In the genomic region with DNA sequence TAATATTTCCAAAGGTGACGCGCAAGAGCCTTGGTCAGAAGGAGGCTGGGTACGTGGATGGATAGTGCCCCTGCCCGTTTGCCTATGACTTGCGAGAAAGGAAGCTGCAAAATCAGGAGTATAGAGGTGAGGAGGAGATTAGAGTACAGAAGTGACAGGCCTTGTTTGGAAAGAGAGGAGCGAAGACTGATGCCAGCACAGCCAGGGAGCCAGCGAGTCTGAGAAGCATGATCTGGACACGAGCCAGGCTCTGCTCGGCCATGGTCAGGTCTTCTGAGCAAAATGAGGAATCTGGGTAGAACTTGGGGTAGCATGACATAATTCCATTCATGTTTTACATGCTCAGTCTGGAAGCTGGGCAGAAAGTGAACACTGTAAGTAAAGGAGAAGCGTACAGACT, we compare ENCODE assay signal across 23 mouse cellular contexts.
A peak's percentile ranks its signal among the peaks of the same experiment; 100 is the strongest.
DNase-seq lines count a peak whose midpoint lies in the region; ATAC-seq and TF ChIP-seq lines count a peak whose summit lies in the region.
"Had no signal": no experiment of that assay in that cellular context is flagged by ENCODE, and none has a peak within 500 bp of the region (broad histone marks: within the 10 kb centered on the region; RNA-seq: fewer than 3 reads in every experiment).

No protein-coding gene starts in this region.

- H3K9me3 ChIP-seq in midbrain, postnatal 0 days (ENCODE audit: low read length) = no peaks in the 10 kb centered on the region
- H3K9me3 ChIP-seq in midbrain, embryonic 10.5 days (replicated peaks) = no peaks in the 10 kb centered on the region
- H3K9me3 ChIP-seq: forebrain, embryonic 10.5 days; liver, embryonic 13.5 days; megakaryocyte, embryonic 14.5 days; neural tube, embryonic 13.5 days had no signal

- peak; percentile 17 for DNase-seq in adrenal gland, postnatal 14 days
- DNase-seq in adrenal gland, adult 2 months = no peak
- DNase-seq in heart, adult 11 months = peak; percentile 55
- no peak for DNase-seq in heart, adult 18-20 months
- peak; percentile 39 for DNase-seq in midbrain, postnatal 0 days (ENCODE audit: low spot score)
- no peak for DNase-seq in midbrain, embryonic 10.5 days (ENCODE audit: low spot score)
- peak; percentile 37 to 38 for DNase-seq in cerebellum, postnatal 36 days
- DNase-seq in kidney, adult 18-20 months = no peak
- DNase-seq: gastrocnemius, postnatal 25 days; heart, postnatal 10 days; kidney, adult 11 months; kidney, postnatal 4 days; liver, embryonic 13.5 days; lung, adult 2 months; lung, postnatal 36 days; midbrain, embryonic 14.5 days; retina, postnatal 1 day; thymus, postnatal 14 days had no signal

- no peak overlapping the region for H3K27ac ChIP-seq in midbrain, postnatal 0 days (ENCODE audit: low read depth, low read length)
- H3K27ac ChIP-seq in midbrain, embryonic 10.5 days (replicated peaks) = no peak overlapping the region
- H3K27ac ChIP-seq: forebrain, embryonic 10.5 days; liver, embryonic 13.5 days; neural tube, embryonic 13.5 days had no signal

- no peaks in the 10 kb centered on the region for H3K4me1 ChIP-seq in midbrain, postnatal 0 days (ENCODE audit: insufficient read depth, low read length)
- H3K4me1 ChIP-seq in midbrain, embryonic 10.5 days = peaks cover 3% of the 10 kb centered on the region
- H3K4me1 ChIP-seq: liver, embryonic 13.5 days had no signal

- H3K4me3 ChIP-seq in midbrain, postnatal 0 days (ENCODE audit: low read depth, low read length) = no peak overlapping the region
- H3K4me3 ChIP-seq in midbrain, embryonic 10.5 days = no peak overlapping the region
- H3K4me3 ChIP-seq: forebrain, embryonic 10.5 days; liver, embryonic 13.5 days; megakaryocyte, embryonic 14.5 days; myocyte; neural tube, embryonic 13.5 days had no signal

- H3K4me2 ChIP-seq in midbrain, postnatal 0 days (ENCODE audit: low read depth, low read length, poor library complexity, severe bottlenecking) = no peak overlapping the region
- H3K4me2 ChIP-seq: liver, embryonic 13.5 days; neural tube, embryonic 13.5 days had no signal

- TF ChIP-seq CTCF in midbrain, postnatal 0 days (IDR thresholded peaks at IDR 0.05) = no peak

- H3K27me3 ChIP-seq in midbrain, postnatal 0 days (ENCODE audit: insufficient read depth, low read length) = no peaks in the 10 kb centered on the region
- H3K27me3 ChIP-seq in midbrain, embryonic 10.5 days (ENCODE audit: low read depth, poor library complexity, severe bottlenecking) = no peaks in the 10 kb centered on the region
- H3K27me3 ChIP-seq: liver, embryonic 13.5 days; megakaryocyte, embryonic 14.5 days; neural tube, embryonic 13.5 days had no signal

- ATAC-seq in midbrain, postnatal 0 days (ENCODE audit: low FRiP score) = no peak
- ATAC-seq: CD4-positive, CD25-positive, alpha-beta regulatory T cell, adult 4 months had no signal

- 81% methylated on average over 10 of the region's 10 CpGs for WGBS in midbrain, postnatal 0 days
- WGBS in midbrain, embryonic 10.5 days = 96% methylated on average over 10 of the region's 10 CpGs

- no peak overlapping the region for H3K9ac ChIP-seq in midbrain, postnatal 0 days (replicated peaks; ENCODE audit: low read length, poor library complexity, severe bottlenecking)
- H3K9ac ChIP-seq: liver, embryonic 13.5 days; neural tube, embryonic 13.5 days had no signal

- 0 out of 2 replicates have a peak, but pooled peaks cover 3% of the 10 kb centered on the region for H3K36me3 ChIP-seq in midbrain, postnatal 0 days (ENCODE audit: insufficient read depth, low read length)
- H3K36me3 ChIP-seq in midbrain, embryonic 10.5 days = 0 out of 2 replicates have a peak, but pooled peaks cover 4% of the 10 kb centered on the region
- H3K36me3 ChIP-seq: liver, embryonic 13.5 days; neural tube, embryonic 13.5 days had no signal

Comparison
In these comparisons a context has a peak if more than half of its experiments do, and no peak if none do; other contexts are left out.
1. DNase-seq: peak in adrenal gland, postnatal 14 days (single experiment), heart, adult 11 months (single experiment), midbrain, postnatal 0 days (single experiment) and cerebellum, postnatal 36 days (2 of 2); none in adrenal gland, adult 2 months (single experiment), heart, adult 18-20 months (0 of 2), midbrain, embryonic 10.5 days (single experiment) and kidney, adult 18-20 months (single experiment).